Mouse (Mus musculus): ENCODE data around the gene Ccdc6. TPM values are rescaled to one million over a fixed set of nuclear protein-coding genes. Genes with fewer than 3 reads are reported as not detected.

Ccdc6 gene
- polyA plus RNA-seq, 1 experiment from 2014 or later, result 39.6 TPM

DNA sequence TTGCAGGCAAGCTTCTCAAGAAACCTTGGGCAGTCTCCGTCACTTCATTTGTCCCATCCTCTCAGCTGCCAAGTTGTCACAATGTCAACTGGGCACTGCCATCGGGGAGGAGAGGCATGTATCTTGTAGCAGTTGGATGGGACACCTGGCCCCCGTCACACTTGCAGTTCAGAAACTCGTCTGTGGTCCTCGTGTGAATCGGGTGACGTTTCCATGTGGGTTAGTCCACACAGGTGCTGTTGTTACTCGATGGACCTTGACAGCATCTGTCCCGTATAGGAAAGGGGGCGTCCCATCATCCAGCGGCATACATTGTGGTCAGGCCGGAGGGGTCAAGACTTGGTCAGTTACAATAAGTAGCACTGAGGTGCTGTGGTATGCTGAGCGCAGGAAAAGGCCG is 64.6 kb downstream of the Ccdc6 start:
- ATAC-seq (ENCODE audit: low FRiP score, low TSS enrichment), result no peak
- H3K4me2 ChIP-seq (replicated peaks; ENCODE audit: low read depth, low read length), result no peak overlapping the region
- no peaks in the 10 kb centered on the region for H3K27me3 ChIP-seq (ENCODE audit: control insufficient read depth, insufficient read depth, low read length)
- H3K27ac ChIP-seq (ENCODE audit: low read depth, low read length), result no peak overlapping the region
- H3K9me3 ChIP-seq (ENCODE audit: control insufficient read depth, low read length), result peaks cover 2% of the 10 kb centered on the region; the same call in 1 of the 2 replicates
- peaks cover 26% of the 10 kb centered on the region for H3K4me1 ChIP-seq (ENCODE audit: control insufficient read depth, insufficient read depth, low read length)
- H3K9ac ChIP-seq (ENCODE audit: low read depth, low read length), result no peak overlapping the region
- no peak overlapping the region for H3K4me3 ChIP-seq (ENCODE audit: low read length)
- H3K36me3 ChIP-seq (ENCODE audit: control insufficient read depth, insufficient read depth, low read length), result peaks cover 17% of the 10 kb centered on the region
- 81% methylated on average over 14 of the region's 14 CpGs for WGBS

DNA sequence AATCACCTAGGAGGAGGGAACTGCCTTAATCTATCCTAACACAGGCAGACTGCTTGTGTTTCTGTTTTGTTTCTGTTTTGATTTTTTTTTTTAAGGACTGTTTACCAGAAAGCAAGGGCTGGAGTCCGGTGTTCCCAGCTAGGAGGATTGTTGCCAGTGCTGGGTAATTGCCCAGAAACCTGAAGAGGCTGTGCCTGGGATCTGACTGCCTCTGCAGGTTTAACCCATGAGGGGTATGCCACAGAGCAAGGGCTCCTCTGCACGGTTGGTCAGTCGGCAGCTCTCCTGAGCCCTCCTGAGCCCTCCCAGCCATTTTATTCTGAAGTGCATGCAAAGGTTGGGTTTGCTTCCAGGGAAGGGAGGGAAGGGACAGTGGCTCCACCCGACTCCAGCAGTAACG is 66.8 kb downstream of the Ccdc6 start:
- Histone ChIP-seq H3K27me3 (ENCODE audit: control insufficient read depth, insufficient read depth, low read length) (no peaks in the 10 kb centered on the region), H3K4me3 (ENCODE audit: low read length) (no peak overlapping the region), H3K9me3 (ENCODE audit: control insufficient read depth, low read length) (no peaks in the 10 kb centered on the region), H3K4me1 (ENCODE audit: control insufficient read depth, insufficient read depth, low read length) (peaks cover 25% of the 10 kb centered on the region), H3K36me3 (ENCODE audit: control insufficient read depth, insufficient read depth, low read length) (peaks cover 15% of the 10 kb centered on the region; the same call in 1 of the 2 replicates), H3K9ac (ENCODE audit: low read depth, low read length) (no peak overlapping the region), H3K27ac (ENCODE audit: low read depth, low read length) (peak overlapping the region; percentile 32; the same call in 1 of the 2 replicates), H3K4me2 (replicated peaks; ENCODE audit: low read depth, low read length) (no peak overlapping the region)
- 0 out of 2 replicates have a peak, but pooled peaks have one; percentile 26 for ATAC-seq (ENCODE audit: low FRiP score, low TSS enrichment)
- WGBS, result 30% methylated on average over 5 of the region's 5 CpGs

DNA sequence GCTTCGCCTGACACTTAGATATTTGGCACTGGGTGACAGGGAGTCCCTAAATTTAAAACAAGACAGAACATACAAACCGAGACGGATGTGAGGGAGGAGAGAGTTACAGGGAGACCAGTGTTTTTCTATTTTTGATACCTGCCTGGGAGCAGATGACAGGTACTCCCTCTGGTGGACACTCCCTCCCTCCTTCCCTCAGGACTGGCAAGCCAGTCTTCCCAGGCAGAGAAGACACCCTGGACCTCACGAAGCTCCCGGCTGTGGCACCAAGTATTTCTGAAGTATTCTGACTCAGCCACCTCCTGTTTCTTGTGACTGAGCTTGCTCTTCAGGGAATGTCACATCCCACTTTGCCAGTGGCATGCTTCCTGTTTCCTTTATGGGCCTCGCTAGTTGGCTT is 69.0 kb downstream of the Ccdc6 start:
- no peak for ATAC-seq (ENCODE audit: low FRiP score, low TSS enrichment)
- peaks cover 25% of the 10 kb centered on the region; the same call in 1 of the 2 replicates for H3K36me3 ChIP-seq (ENCODE audit: control insufficient read depth, insufficient read depth, low read length)
- H3K4me3 ChIP-seq (ENCODE audit: low read length), result no peak overlapping the region
- H3K4me2 ChIP-seq (replicated peaks; ENCODE audit: low read depth, low read length), result no peak overlapping the region
- H3K4me1 ChIP-seq (ENCODE audit: control insufficient read depth, insufficient read depth, low read length), result peaks cover 20% of the 10 kb centered on the region
- no peak overlapping the region for H3K27ac ChIP-seq (ENCODE audit: low read depth, low read length)
- H3K9me3 ChIP-seq (ENCODE audit: control insufficient read depth, low read length), result no peaks in the 10 kb centered on the region
- H3K27me3 ChIP-seq (ENCODE audit: control insufficient read depth, insufficient read depth, low read length), result no peaks in the 10 kb centered on the region
- no peak overlapping the region for H3K9ac ChIP-seq (ENCODE audit: low read depth, low read length)
- 41% methylated on average over 6 of the region's 6 CpGs for WGBS

DNA sequence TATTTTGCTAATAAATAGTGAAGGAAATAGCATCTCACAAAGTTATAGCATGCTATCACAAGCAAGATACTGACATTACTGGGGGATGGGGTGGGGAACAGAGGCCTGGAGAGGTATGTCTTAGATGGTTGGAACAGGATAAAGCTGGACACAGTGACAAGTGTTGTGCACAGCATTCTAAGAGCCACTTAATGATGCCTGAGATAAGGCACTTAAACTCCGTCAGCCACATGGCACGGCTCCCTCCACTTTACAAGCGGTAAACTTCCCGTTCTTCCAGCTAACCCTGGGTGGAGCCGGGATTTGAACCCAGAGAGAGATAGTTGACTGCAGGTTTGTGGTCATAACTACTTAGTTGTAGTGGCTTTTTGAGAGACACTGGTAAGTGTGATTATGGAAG is 69.5 kb downstream of the Ccdc6 start:
- H3K36me3 ChIP-seq (ENCODE audit: control insufficient read depth, insufficient read depth, low read length), result peaks cover 31% of the 10 kb centered on the region
- WGBS, result 91% methylated on average over 5 of the region's 5 CpGs
- peaks cover 20% of the 10 kb centered on the region for H3K4me1 ChIP-seq (ENCODE audit: control insufficient read depth, insufficient read depth, low read length)

DNA sequence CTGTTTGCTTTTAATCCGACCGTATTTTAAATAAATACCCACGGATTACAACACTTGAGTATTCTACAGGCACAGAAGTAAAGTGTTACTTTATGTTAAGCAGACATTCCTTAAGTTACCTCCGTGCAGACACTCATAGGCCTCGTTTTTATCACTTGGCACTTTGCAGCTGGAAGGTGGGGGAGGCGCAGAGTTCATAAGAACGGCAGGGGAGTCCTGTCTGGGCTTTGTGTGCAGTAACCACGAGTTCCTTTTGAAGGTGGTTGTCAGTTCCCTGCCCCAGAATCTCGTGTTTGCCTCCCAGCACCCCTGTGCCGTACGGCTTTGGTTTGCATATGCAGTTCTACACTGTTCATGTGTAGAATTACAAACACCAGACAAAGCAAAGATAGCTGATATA is 70.7 kb downstream of the Ccdc6 start:
- H3K27me3 ChIP-seq (ENCODE audit: control insufficient read depth, insufficient read depth, low read length), result no peaks in the 10 kb centered on the region
- H3K9ac ChIP-seq (ENCODE audit: low read depth, low read length), result no peak overlapping the region
- ATAC-seq (ENCODE audit: low FRiP score, low TSS enrichment), result no peak
- H3K4me2 ChIP-seq (replicated peaks; ENCODE audit: low read depth, low read length), result no peak overlapping the region
- H3K36me3 ChIP-seq (ENCODE audit: control insufficient read depth, insufficient read depth, low read length), result peaks cover 41% of the 10 kb centered on the region
- peaks cover 20% of the 10 kb centered on the region for H3K4me1 ChIP-seq (ENCODE audit: control insufficient read depth, insufficient read depth, low read length)
- peak overlapping the region; percentile 42; the same call in 1 of the 2 replicates for H3K27ac ChIP-seq (ENCODE audit: low read depth, low read length)
- H3K4me3 ChIP-seq (ENCODE audit: low read length), result no peak overlapping the region
- 40% methylated on average over 11 of the region's 11 CpGs for WGBS
- H3K9me3 ChIP-seq (ENCODE audit: control insufficient read depth, low read length), result no peaks in the 10 kb centered on the region

More for the DNA sequence above, 69.5 kb downstream of the Ccdc6 start:
- Histone ChIP-seq H3K4me3 (ENCODE audit: low read length) (no peak overlapping the region), H3K9me3 (ENCODE audit: control insufficient read depth, low read length) (no peaks in the 10 kb centered on the region), H3K9ac (ENCODE audit: low read depth, low read length) (no peak overlapping the region), H3K4me2 (replicated peaks; ENCODE audit: low read depth, low read length) (no peak overlapping the region), H3K27me3 (ENCODE audit: control insufficient read depth, insufficient read depth, low read length) (no peaks in the 10 kb centered on the region), H3K27ac (ENCODE audit: low read depth, low read length) (no peak overlapping the region)
- no peak for ATAC-seq (ENCODE audit: low FRiP score, low TSS enrichment)

DNA sequence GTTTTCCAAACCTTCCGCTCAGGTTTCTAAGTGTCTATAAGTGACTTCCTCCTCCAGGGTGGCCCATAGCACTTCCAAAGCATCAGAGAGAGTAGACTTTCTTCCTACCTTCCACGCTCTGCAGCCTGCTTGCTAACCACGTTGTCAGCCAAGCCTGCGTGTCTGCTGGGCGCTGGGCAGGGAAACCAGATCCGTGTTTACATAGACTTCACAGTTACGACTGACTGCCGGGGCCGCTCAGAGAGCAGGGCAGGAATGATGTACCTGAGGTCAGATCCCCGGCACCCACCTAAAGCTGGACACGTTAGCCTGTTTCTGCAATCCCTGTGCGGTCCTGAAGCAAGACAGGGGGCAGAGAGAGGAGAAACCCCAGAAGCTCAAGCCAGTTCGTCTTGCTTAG is 71.5 kb downstream of the Ccdc6 start:
- WGBS, result 33% methylated on average over 13 of the region's 13 CpGs
- Histone ChIP-seq H3K36me3 (ENCODE audit: control insufficient read depth, insufficient read depth, low read length) (peaks cover 41% of the 10 kb centered on the region), H3K4me1 (ENCODE audit: control insufficient read depth, insufficient read depth, low read length) (peaks cover 16% of the 10 kb centered on the region; the same call in 1 of the 2 replicates), H3K9ac (ENCODE audit: low read depth, low read length) (no peak overlapping the region), H3K9me3 (ENCODE audit: control insufficient read depth, low read length) (no peaks in the 10 kb centered on the region), H3K27ac (ENCODE audit: low read depth, low read length) (0 out of 2 replicates have a peak overlapping the region, but pooled peaks have one; percentile 1), H3K4me2 (replicated peaks; ENCODE audit: low read depth, low read length) (no peak overlapping the region), H3K27me3 (ENCODE audit: control insufficient read depth, insufficient read depth, low read length) (no peaks in the 10 kb centered on the region), H3K4me3 (ENCODE audit: low read length) (no peak overlapping the region)
- ATAC-seq (ENCODE audit: low FRiP score, low TSS enrichment), result peak; percentile 56; the same call in 1 of the 2 replicates

DNA sequence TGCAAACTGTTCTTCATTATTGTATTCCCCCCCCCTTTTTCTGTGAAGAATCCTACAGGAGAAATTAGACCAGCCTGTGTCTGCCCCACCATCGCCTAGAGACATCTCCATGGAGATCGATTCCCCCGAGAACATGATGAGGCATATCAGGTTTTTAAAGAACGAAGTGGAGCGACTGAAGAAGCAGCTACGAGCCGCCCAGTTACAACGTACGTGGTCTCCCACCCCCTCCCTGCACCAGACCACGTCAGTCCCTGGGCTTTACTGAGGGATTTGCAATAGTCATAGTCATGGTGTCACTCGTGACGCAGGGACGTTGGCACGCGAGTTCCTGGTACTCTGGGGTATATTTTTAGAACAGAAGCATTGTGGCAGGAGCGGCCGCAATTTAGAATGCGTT is 72.1 kb downstream of the Ccdc6 start:
- H3K9me3 ChIP-seq (ENCODE audit: control insufficient read depth, low read length), result no peaks in the 10 kb centered on the region
- peaks cover 41% of the 10 kb centered on the region for H3K36me3 ChIP-seq (ENCODE audit: control insufficient read depth, insufficient read depth, low read length)
- no peak overlapping the region for H3K9ac ChIP-seq (ENCODE audit: low read depth, low read length)
- H3K27me3 ChIP-seq (ENCODE audit: control insufficient read depth, insufficient read depth, low read length), result no peaks in the 10 kb centered on the region
- H3K4me2 ChIP-seq (replicated peaks; ENCODE audit: low read depth, low read length), result no peak overlapping the region
- ATAC-seq (ENCODE audit: low FRiP score, low TSS enrichment), result peak; percentile 18; the same call in 1 of the 2 replicates
- peak overlapping the region; percentile 1; the same call in 1 of the 2 replicates for H3K27ac ChIP-seq (ENCODE audit: low read depth, low read length)
- H3K4me3 ChIP-seq (ENCODE audit: low read length), result no peak overlapping the region
- 64% methylated on average over 18 of the region's 18 CpGs for WGBS
- peaks cover 11% of the 10 kb centered on the region; the same call in 1 of the 2 replicates for H3K4me1 ChIP-seq (ENCODE audit: control insufficient read depth, insufficient read depth, low read length)

DNA sequence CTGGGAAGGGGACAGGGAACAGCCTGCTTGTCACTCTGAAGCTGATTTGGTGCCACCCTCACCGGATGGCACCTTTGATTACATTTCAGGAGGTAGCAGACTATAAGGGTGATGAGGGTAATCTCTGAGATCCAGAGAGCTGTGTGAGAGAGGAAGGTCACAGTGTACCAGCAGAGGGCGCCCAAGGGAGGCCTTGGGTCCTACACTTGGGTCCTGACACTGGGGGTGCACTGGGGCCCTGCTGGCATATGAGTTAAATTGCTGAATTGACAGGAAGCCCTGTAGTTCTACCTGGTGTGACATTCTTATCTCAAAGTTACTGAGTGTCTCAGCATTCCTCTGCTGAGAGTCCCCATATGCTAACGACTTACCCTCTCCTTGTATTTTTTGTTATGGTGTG is 76.4 kb downstream of the Ccdc6 start:
- no peaks in the 10 kb centered on the region for H3K4me1 ChIP-seq (ENCODE audit: control insufficient read depth, insufficient read depth, low read length)
- no peak overlapping the region for H3K4me3 ChIP-seq (ENCODE audit: low read length)
- H3K27me3 ChIP-seq (ENCODE audit: control insufficient read depth, insufficient read depth, low read length), result no peaks in the 10 kb centered on the region
- no peak overlapping the region for H3K4me2 ChIP-seq (replicated peaks; ENCODE audit: low read depth, low read length)
- H3K36me3 ChIP-seq (ENCODE audit: control insufficient read depth, insufficient read depth, low read length), result peaks cover 62% of the 10 kb centered on the region
- no peak for ATAC-seq (ENCODE audit: low FRiP score, low TSS enrichment)
- H3K9me3 ChIP-seq (ENCODE audit: control insufficient read depth, low read length), result no peaks in the 10 kb centered on the region
- WGBS, result 58% methylated on average over 3 of the region's 3 CpGs
- H3K9ac ChIP-seq (ENCODE audit: low read depth, low read length), result no peak overlapping the region
- no peak overlapping the region for H3K27ac ChIP-seq (ENCODE audit: low read depth, low read length)

DNA sequence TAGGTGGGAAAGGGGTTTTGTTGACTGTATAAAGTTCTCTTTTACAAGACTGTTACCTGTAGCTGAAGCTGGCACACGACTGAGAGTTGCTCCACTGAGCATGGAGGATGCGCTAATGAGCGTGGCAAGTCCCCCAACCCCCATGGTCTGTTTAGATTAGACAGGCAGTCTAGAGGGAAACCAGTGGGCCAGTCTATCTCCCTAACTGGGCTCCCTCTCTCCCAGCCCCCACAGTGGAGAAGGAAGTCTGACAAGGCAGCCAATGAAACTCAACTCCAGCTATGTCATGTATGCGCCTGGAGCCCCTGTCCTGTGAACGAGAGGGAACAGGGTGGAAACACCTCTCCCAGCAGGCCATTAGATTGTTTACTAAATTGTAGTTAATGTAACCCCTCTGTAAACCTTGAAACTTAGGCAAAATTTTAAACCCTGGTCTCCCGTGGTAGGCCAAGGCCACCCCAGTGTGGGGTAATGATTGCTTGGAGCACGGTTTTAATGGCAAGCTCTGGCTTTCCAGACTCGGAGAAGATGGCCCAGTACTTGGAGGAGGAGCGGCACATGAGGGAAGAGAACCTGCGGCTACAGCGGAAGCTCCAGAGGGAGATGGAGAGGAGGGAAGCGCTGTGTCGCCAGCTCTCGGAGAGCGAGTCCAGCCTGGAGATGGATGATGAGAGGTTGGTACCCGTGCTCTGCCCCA is 77.7 kb downstream of the Ccdc6 start:
- Histone ChIP-seq H3K4me2 (replicated peaks; ENCODE audit: low read depth, low read length) (no peak overlapping the region), H3K36me3 (ENCODE audit: control insufficient read depth, insufficient read depth, low read length) (peaks cover 53% of the 10 kb centered on the region), H3K4me1 (ENCODE audit: control insufficient read depth, insufficient read depth, low read length) (no peaks in the 10 kb centered on the region), H3K27me3 (ENCODE audit: control insufficient read depth, insufficient read depth, low read length) (no peaks in the 10 kb centered on the region), H3K9me3 (ENCODE audit: control insufficient read depth, low read length) (no peaks in the 10 kb centered on the region), H3K27ac (ENCODE audit: low read depth, low read length) (no peak overlapping the region), H3K4me3 (ENCODE audit: low read length) (no peak overlapping the region), H3K9ac (ENCODE audit: low read depth, low read length) (no peak overlapping the region)
- ATAC-seq (ENCODE audit: low FRiP score, low TSS enrichment), result peak; percentile 53
- WGBS, result 73% methylated on average over 16 of the region's 16 CpGs
